Mouse (Mus musculus) forebrain, embryonic 10.5 days (tissue): ENCODE data around the gene Stum. TPM values are rescaled to one million over a fixed set of nuclear protein-coding genes. Genes with fewer than 3 reads are reported as not detected.

ENCODE experiments used
- DNase-seq: peaks from one replicate; pipeline ENCODE4 v3.0.0-alpha.2; 2017; ENCODE audit warnings: low spot score; ENCODE audit errors: extremely low spot score
- H3K27ac ChIP-seq: fragments of 300-500 bp; sonication (generic); 2 replicates; pipeline ENCODE4 v1.5.1; 2016; ENCODE audit warnings: mild to moderate bottlenecking
- H3K27me3 ChIP-seq: fragments of 300-500 bp; sonication (generic); 2 replicates; pipeline ENCODE4 v1.6.1; 2016; ENCODE audit warnings: mild to moderate bottlenecking; ENCODE audit not compliant: poor library complexity, severe bottlenecking
- H3K36me3 ChIP-seq: fragments of 300-500 bp; sonication (generic); replicated peaks from 2 replicates; pipeline ENCODE4 v1.6.1; 2016; ENCODE audit warnings: mild to moderate bottlenecking, moderate library complexity
- H3K4me1 ChIP-seq: fragments of 300-500 bp; sonication (generic); 2 replicates; pipeline ENCODE4 v1.6.1; 2016
- H3K4me3 ChIP-seq: fragments of 300-500 bp; sonication (generic); 2 replicates; pipeline ENCODE4 v1.5.1; 2016; ENCODE audit warnings: mild to moderate bottlenecking, moderate library complexity
- H3K9me3 ChIP-seq: fragments of 300-500 bp; sonication (generic); 2 replicates; pipeline ENCODE4 v1.6.1; 2016; ENCODE audit warnings: mild to moderate bottlenecking, moderate library complexity
- WGBS: fragments of 180-500 bp; shearing (Covaris S2); methylation state at CpG from one replicate; pipeline ENCODE4 v1.1.7; 2016; 5-methylcytosine and 5-hydroxymethylcytosine counted together
- polyA plus RNA-seq: library from polyadenylated mRNA; unstranded; fragments of >200 nt; fragmentation: Nextera tagmentation; extraction: Ambion mirVana; gene quantifications from 2 replicates; pipeline ENCODE4 v1.2.1, GENCODE M21; 2016

Stum gene
- polyA plus RNA-seq, 1 experiment from 2014 or later, result 3.8 TPM

DNA sequence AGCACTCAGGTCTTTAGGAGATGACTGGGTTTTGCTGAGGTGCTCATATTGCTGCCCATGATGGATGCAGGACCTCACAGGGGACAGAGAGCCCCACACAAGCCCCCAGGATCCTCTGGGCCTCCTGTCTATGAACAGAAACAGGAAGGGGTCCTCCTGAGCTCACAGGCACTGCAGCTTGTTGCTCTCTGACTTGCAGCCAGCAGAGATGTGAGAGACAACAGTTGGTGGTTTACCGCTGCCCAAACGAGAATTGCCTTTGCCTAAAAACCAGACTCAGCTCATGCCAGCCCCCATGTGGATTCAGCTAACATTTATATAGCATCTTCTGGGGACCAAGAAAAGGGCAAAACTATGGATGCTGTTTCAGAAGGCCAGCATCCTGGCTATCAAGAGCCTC is 33.7 kb downstream of the Stum start:
- Histone ChIP-seq H3K4me1 (peaks cover 2% of the 10 kb centered on the region; the same call in 1 of the 2 replicates), H3K4me3 (no peak overlapping the region), H3K9me3 (no peaks in the 10 kb centered on the region), H3K27ac (no peak overlapping the region), H3K27me3 (no peaks in the 10 kb centered on the region), H3K36me3 (no peaks in the 10 kb centered on the region)
- no peak for DNase-seq
- WGBS, result 85% methylated on average over 2 of the region's 2 CpGs

GRCm38 (mm10) chr1:180444411-180444810 is 38.9 kb downstream of the Stum start:
- H3K36me3 ChIP-seq, result no peaks in the 10 kb centered on the region
- H3K4me1 ChIP-seq, result peaks cover 8% of the 10 kb centered on the region; the same call in 1 of the 2 replicates
- H3K27ac ChIP-seq, result no peak overlapping the region
- no peaks in the 10 kb centered on the region for H3K9me3 ChIP-seq
- H3K4me3 ChIP-seq, result no peak overlapping the region
- WGBS, result 55% methylated on average over 3 of the region's 3 CpGs
- no peaks in the 10 kb centered on the region for H3K27me3 ChIP-seq
- DNase-seq, result no peak

GRCm38 (mm10) chr1:180439496-180439895 is 43.8 kb downstream of the Stum start:
- Histone ChIP-seq H3K9me3 (no peaks in the 10 kb centered on the region), H3K27me3 (peaks cover 7% of the 10 kb centered on the region; the same call in 1 of the 2 replicates), H3K27ac (no peak overlapping the region), H3K4me3 (no peak overlapping the region), H3K36me3 (no peaks in the 10 kb centered on the region), H3K4me1 (peaks cover 18% of the 10 kb centered on the region)
- 87% methylated on average over 4 of the region's 4 CpGs for WGBS
- DNase-seq, result no peak

DNA sequence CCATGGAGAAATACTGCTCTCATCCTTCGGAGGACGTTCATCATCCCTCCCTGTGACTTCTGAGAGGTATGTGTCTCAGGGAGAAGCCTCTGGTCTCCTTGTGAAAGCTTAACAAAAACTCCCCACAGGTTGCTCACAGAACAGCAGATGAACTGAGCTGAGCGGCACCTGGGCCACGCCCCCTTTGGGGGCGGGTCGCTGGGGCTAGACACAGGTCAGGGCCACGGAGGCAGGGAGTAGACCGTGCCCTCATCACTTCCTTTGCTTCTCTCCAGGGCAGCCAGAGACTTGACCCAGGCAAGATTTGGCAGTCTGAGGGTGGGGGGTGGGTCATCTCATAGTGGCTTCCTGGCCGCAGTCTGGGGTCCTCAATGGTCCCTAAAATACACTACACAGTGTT is 48.4 kb downstream of the Stum start:
- Histone ChIP-seq H3K4me3 (peak overlapping the region; percentile 4; the same call in 1 of the 2 replicates), H3K4me1 (peaks cover 40% of the 10 kb centered on the region), H3K27ac (no peak overlapping the region), H3K9me3 (no peaks in the 10 kb centered on the region), H3K36me3 (no peaks in the 10 kb centered on the region), H3K27me3 (peaks cover 11% of the 10 kb centered on the region; the same call in 1 of the 2 replicates)
- DNase-seq, result peak; percentile 17
- 7% methylated on average over 9 of the region's 9 CpGs for WGBS

GRCm38 (mm10) chr1:180433796-180434566 is 49.3 kb downstream of the Stum start:
- peak overlapping the region; percentile 54; the same call in 1 of the 2 replicates for H3K4me3 ChIP-seq
- H3K9me3 ChIP-seq, result no peaks in the 10 kb centered on the region
- peak; percentile 77 for DNase-seq
- H3K27ac ChIP-seq, result peak overlapping the region; percentile 88
- 20% methylated on average over 7 of the region's 7 CpGs for WGBS
- peaks cover 11% of the 10 kb centered on the region; the same call in 1 of the 2 replicates for H3K27me3 ChIP-seq
- H3K4me1 ChIP-seq, result peaks cover 40% of the 10 kb centered on the region
- H3K36me3 ChIP-seq, result no peaks in the 10 kb centered on the region

DNA sequence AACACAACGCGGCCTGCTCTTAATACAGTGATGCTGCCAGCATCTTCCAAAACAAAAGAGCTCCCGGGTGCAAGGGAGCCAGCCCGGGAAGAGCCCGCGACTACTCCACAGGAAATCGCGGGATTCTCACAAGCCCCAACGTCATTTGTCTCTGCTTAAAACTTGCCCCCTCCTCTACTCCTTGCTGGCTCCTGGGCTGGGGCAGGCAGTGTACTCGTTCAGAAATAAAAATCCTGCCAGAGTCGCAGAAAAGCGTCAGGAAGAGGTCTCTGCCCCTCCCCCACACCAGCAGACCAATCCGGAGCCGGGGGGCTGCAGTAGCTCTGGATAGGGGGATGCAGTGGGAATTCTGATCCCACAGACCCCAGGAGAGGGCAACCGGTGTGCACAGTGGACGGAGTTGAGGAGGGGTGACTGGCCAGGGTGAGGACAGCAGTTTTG is 50.2 kb downstream of the Stum start:
- H3K4me1 ChIP-seq, result peaks cover 41% of the 10 kb centered on the region
- WGBS, result 2% methylated on average over 16 of the region's 16 CpGs

DNA sequence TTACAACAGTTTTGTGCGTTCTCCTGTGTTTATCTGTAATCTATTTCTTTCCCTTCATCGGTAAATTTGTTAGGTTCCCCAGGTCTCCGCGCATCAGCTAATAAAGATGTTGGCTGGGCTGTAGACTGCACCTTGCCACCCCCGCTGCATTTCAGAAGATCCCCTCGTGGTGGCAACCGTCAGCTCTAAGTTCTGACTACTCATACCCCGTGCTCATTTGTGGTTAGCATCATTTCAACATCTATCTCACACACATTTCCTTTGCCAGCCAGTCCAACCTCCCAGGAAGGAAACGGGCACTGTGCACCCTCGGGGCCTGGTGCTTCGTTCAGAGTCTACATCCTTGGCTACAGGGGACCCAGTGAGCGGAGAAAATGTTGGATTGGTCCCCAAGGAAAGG is 51.5 kb downstream of the Stum start:
- Histone ChIP-seq H3K27me3 (peaks cover 11% of the 10 kb centered on the region; the same call in 1 of the 2 replicates), H3K36me3 (no peaks in the 10 kb centered on the region), H3K4me3 (no peak overlapping the region), H3K4me1 (peaks cover 47% of the 10 kb centered on the region), H3K27ac (no peak overlapping the region), H3K9me3 (no peaks in the 10 kb centered on the region)
- DNase-seq, result no peak
- WGBS, result 82% methylated on average over 12 of the region's 12 CpGs

More for the DNA sequence above, 50.2 kb downstream of the Stum start:
- H3K27ac ChIP-seq, result peak overlapping the region; percentile 88
- peak; percentile 61 for DNase-seq
- H3K27me3 ChIP-seq, result peaks cover 11% of the 10 kb centered on the region; the same call in 1 of the 2 replicates
- H3K4me3 ChIP-seq, result peak overlapping the region; percentile 54
- no peaks in the 10 kb centered on the region for H3K36me3 ChIP-seq
- H3K9me3 ChIP-seq, result no peaks in the 10 kb centered on the region

GRCm38 (mm10) chr1:180429819-180430218 is 53.5 kb downstream of the Stum start:
- Histone ChIP-seq H3K4me3 (no peak overlapping the region), H3K27ac (no peak overlapping the region), H3K27me3 (peaks cover 7% of the 10 kb centered on the region; the same call in 1 of the 2 replicates), H3K36me3 (no peaks in the 10 kb centered on the region), H3K4me1 (peaks cover 36% of the 10 kb centered on the region), H3K9me3 (no peaks in the 10 kb centered on the region)
- WGBS, result 78% methylated on average over 5 of the region's 5 CpGs
- DNase-seq, result no peak

DNA sequence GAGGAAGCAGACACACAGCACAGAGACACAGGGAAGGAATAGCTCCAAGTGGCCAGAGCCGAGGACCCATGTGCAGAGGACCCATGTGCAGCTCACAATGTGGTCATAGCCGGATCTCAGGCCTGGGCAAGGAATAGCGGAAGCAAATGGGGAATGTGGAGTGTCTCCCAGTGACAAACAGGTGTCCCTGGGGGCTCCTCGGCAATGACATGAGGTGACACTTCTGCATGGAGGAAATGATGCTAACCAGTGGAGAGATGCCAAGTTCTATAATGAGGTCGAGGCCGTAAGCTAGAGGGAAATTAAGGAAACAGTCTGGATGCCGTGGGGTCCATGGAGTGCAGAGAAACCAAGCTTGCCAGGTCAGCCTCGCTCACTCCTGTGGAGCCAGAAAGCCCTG is 54.4 kb downstream of the Stum start:
- Histone ChIP-seq H3K27me3 (peaks cover 3% of the 10 kb centered on the region; the same call in 1 of the 2 replicates), H3K27ac (no peak overlapping the region), H3K4me3 (no peak overlapping the region), H3K4me1 (peaks cover 27% of the 10 kb centered on the region), H3K9me3 (no peaks in the 10 kb centered on the region), H3K36me3 (no peaks in the 10 kb centered on the region)
- DNase-seq, result no peak
- WGBS, result 87% methylated on average over 8 of the region's 8 CpGs

- Histone ChIP-seq H3K4me1 (peaks cover 25% of the 10 kb centered on the region), H3K4me3 (no peak overlapping the region), H3K27me3 (peaks cover 3% of the 10 kb centered on the region; the same call in 1 of the 2 replicates), H3K36me3 (no peaks in the 10 kb centered on the region), H3K27ac (no peak overlapping the region), H3K9me3 (no peaks in the 10 kb centered on the region)
- DNase-seq, result peak; percentile 69
- 41% methylated on average over 9 of the region's 9 CpGs for WGBS
Observed at GRCm38 (mm10) chr1:180428101-180428712, 55.1 kb downstream of the Stum start.

DNA sequence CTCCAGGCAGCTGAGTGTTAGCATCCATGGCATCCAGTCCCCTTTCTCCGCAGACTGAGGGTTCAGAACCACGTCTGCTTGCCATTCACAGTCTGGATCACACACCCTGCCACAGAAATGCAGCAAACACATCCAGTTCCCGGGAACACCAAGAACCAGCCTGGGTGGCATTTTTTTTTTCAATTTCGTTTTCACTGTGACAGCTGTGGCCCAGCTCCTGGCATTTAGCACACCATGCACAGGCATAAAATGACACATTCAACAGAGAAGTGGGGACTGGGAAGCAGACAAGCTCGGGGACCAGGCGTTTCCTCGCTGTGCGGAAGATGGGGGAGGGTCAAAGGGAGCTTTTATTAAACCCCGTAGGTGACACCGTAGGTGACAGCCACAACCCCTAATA is 55.6 kb downstream of the Stum start:
- Histone ChIP-seq H3K27ac (no peak overlapping the region), H3K4me1 (peaks cover 25% of the 10 kb centered on the region), H3K4me3 (no peak overlapping the region), H3K9me3 (no peaks in the 10 kb centered on the region), H3K36me3 (no peaks in the 10 kb centered on the region), H3K27me3 (peaks cover 3% of the 10 kb centered on the region; the same call in 1 of the 2 replicates)
- DNase-seq, result no peak
- WGBS, result 81% methylated on average over 10 of the region's 10 CpGs

- no peaks in the 10 kb centered on the region for H3K36me3 ChIP-seq
- no peaks in the 10 kb centered on the region for H3K9me3 ChIP-seq
- H3K27me3 ChIP-seq, result no peaks in the 10 kb centered on the region
- H3K4me3 ChIP-seq, result no peak overlapping the region
- no peak for DNase-seq
- H3K27ac ChIP-seq, result no peak overlapping the region
- WGBS, result 81% methylated on average over 6 of the region's 6 CpGs
- peaks cover 29% of the 10 kb centered on the region for H3K4me1 ChIP-seq
Observed at GRCm38 (mm10) chr1:180426405-180426804, 56.9 kb downstream of the Stum start.

GRCm38 (mm10) chr1:180423931-180424330 is 59.4 kb downstream of the Stum start:
- no peaks in the 10 kb centered on the region for H3K9me3 ChIP-seq
- H3K27me3 ChIP-seq, result no peaks in the 10 kb centered on the region
- no peak overlapping the region for H3K27ac ChIP-seq
- H3K36me3 ChIP-seq, result peaks cover 3% of the 10 kb centered on the region; the same call in 1 of the 2 replicates
- DNase-seq, result no peak
- H3K4me1 ChIP-seq, result peaks cover 43% of the 10 kb centered on the region
- no peak overlapping the region for H3K4me3 ChIP-seq
- 85% methylated on average over 3 of the region's 3 CpGs for WGBS
